Mouse (Mus musculus) brain, embryonic 14.5 days (tissue): ENCODE measurements around the gene Zfp2. TPM values are rescaled to one million over a fixed set of nuclear protein-coding genes. Genes with fewer than 3 reads are reported as not detected.

ENCODE experiments used
- DNase-seq: peaks from one replicate; pipeline ENCODE4 v3.0.0-alpha.2; 2011; ENCODE audit warnings: low read depth
- CTCF ChIP-seq: fragments of 200-500 bp; IDR thresholded peaks from 2 replicates; pipeline ENCODE4 v1.5.1; 2012; ENCODE audit warnings: inconsistent platforms, mild to moderate bottlenecking, moderate library complexity, borderline replicate concordance; ENCODE audit not compliant: insufficient read depth, insufficient read length; ENCODE audit errors: extremely low read depth
- POLR2A ChIP-seq: fragments of 200-500 bp; IDR thresholded peaks from 2 replicates; pipeline ENCODE4 v1.6.1; 2012; ENCODE audit warnings: mild to moderate bottlenecking, inconsistent platforms, borderline replicate concordance; ENCODE audit not compliant: poor library complexity, insufficient read depth, insufficient read length, severe bottlenecking; ENCODE audit errors: extremely low read depth
- polyA plus RNA-seq: library from polyadenylated mRNA; depleted of rRNA; stranded (reverse); fragments of >200 nt; gene quantifications from 2 replicates; pipeline ENCODE4 v1.2.3, GENCODE M21; 2012; rRNA removed

Zfp2 gene
- polyA plus RNA-seq, 1 experiment: 25.5 TPM

GRCm38 (mm10) chr11:50850989-50851601 lies 64.9 kb downstream of the Zfp2 start:
- peak; percentile 25 for DNase-seq
- TF ChIP-seq POLR2A (no peak), CTCF (no peak)

- TF ChIP-seq CTCF (no peak), POLR2A (no peak)
- no peak for DNase-seq
These were observed 65.7 kb downstream of the Zfp2 start, which contains the start of gene Grm6 for GRCm38 (mm10) chr11:50850177-50850735. Gene Grm6 (plus strand): TSS chr11:50850685.

GRCm38 (mm10) chr11:50849310-50849709 lies 66.7 kb downstream of the Zfp2 start:
- DNase-seq: no peak
- no peak for TF ChIP-seq POLR2A
- TF ChIP-seq CTCF: no peak

Other genes starting within 250 kb of the Zfp2 start
- gene Zfp354c, start 88.4 kb downstream of the Zfp2 start, polyA plus RNA-seq: 26.2 and 41.6 TPM in 2 replicates
- gene Zfp879, start 74.6 kb downstream of the Zfp2 start, polyA plus RNA-seq: 1.1 and 1.4 TPM in 2 replicates
- 0.05 and 0.14 TPM in 2 replicates for gene Grm6, start 65.5 kb downstream of the Zfp2 start, polyA plus RNA-seq
- 11.0 and 11.1 TPM in 2 replicates for gene Zfp454, start 28.5 kb downstream of the Zfp2 start, polyA plus RNA-seq
- gene Zfp354b, start 15.5 kb upstream of the Zfp2 start, polyA plus RNA-seq: 2.6 and 2.7 TPM in 2 replicates
- not detected in 2 replicates for gene 4933414I15Rik, start 27.6 kb upstream of the Zfp2 start, polyA plus RNA-seq
- not detected in 2 replicates for gene Prop1, start 37.6 kb upstream of the Zfp2 start, polyA plus RNA-seq
- gene Olfr1378, start 50.4 kb upstream of the Zfp2 start, polyA plus RNA-seq: not detected in 2 replicates
- gene Olfr1377, start 65.8 kb upstream of the Zfp2 start, polyA plus RNA-seq: not detected in 2 replicates
- not detected in 2 replicates for gene Olfr51, start 87.4 kb upstream of the Zfp2 start, polyA plus RNA-seq
- not detected in 2 replicates for gene Olfr54, start 98.1 kb upstream of the Zfp2 start, polyA plus RNA-seq
- not detected in 2 replicates for gene Olfr1375, start 131.9 kb upstream of the Zfp2 start, polyA plus RNA-seq
- gene Zfp354a, start 143.1 kb upstream of the Zfp2 start, polyA plus RNA-seq: 11.4 and 11.6 TPM in 2 replicates